Mouse (Mus musculus) lung, postnatal 0 days (tissue): ENCODE measurements around the gene Trappc3. TPM values are rescaled to one million over a fixed set of nuclear protein-coding genes. Genes with fewer than 3 reads are reported as not detected.
A peak's percentile ranks its signal among the peaks of the same experiment; 100 is the strongest.

Experiments
- ATAC-seq: fragments of 200-750 bp; cut with Nextera tagmentation; 2 replicates; pipeline ENCODE4 v1.8.0; 2017; ENCODE audit warnings: moderate library complexity
- DNase-seq: peaks from one replicate; pipeline ENCODE4 v3.0.0-alpha.2; 2016; ENCODE audit warnings: low spot score
- H3K27ac ChIP-seq: fragments of 300-500 bp; sonication (generic); 2 replicates; pipeline ENCODE4 v1.5.1; 2014; ENCODE audit warnings: antibody characterized with exemption, mild to moderate bottlenecking, low read length, mixed read lengths
- H3K27me3 ChIP-seq: fragments of 300-500 bp; sonication (generic); replicated peaks from 2 replicates; pipeline ENCODE4 v1.6.1; 2014; ENCODE audit warnings: low read length, mixed read lengths; ENCODE audit not compliant: insufficient read depth
- H3K36me3 ChIP-seq: fragments of 300-500 bp; sonication (generic); 2 replicates; pipeline ENCODE4 v1.6.1; 2014; ENCODE audit warnings: low read length, mixed read lengths; ENCODE audit not compliant: insufficient read depth
- H3K4me1 ChIP-seq: fragments of 300-500 bp; sonication (generic); 2 replicates; pipeline ENCODE4 v1.6.1; 2014; ENCODE audit warnings: antibody characterized with exemption, low read depth, low read length, mixed read lengths; ENCODE audit not compliant: insufficient read depth
- H3K4me2 ChIP-seq: fragments of 300-500 bp; sonication (generic); replicated peaks from 2 replicates; pipeline ENCODE4 v1.6.1; 2014; ENCODE audit warnings: low read depth, mild to moderate bottlenecking, low read length, moderate library complexity, mixed read lengths
- H3K4me3 ChIP-seq: fragments of 300-500 bp; sonication (generic); 2 replicates; pipeline ENCODE4 v1.5.1; 2014; ENCODE audit warnings: low read depth, low read length
- H3K9ac ChIP-seq: fragments of 300-500 bp; sonication (generic); replicated peaks from 2 replicates; pipeline ENCODE4 v1.6.1; 2014; ENCODE audit warnings: low read depth, mild to moderate bottlenecking
- H3K9me3 ChIP-seq: fragments of 300-500 bp; sonication (generic); 2 replicates; pipeline ENCODE4 v1.6.1; 2016; ENCODE audit warnings: low read length, mixed read lengths
- CTCF ChIP-seq: IDR thresholded peaks from 2 replicates; pipeline ENCODE4 v1.5.1; 2016; ENCODE audit warnings: antibody characterized with exemption, mild to moderate bottlenecking
- EP300 ChIP-seq: IDR thresholded peaks from 2 replicates; pipeline ENCODE4 v1.6.1; 2016; ENCODE audit warnings: antibody characterized with exemption, mild to moderate bottlenecking, control low read depth
- WGBS: fragments of 180-500 bp; shearing (Covaris S2); extraction: QIAGEN DNeasy Blood & Tissue Kit; methylation state at CpG from one replicate; pipeline ENCODE4 v1.1.7; 2014; 5-methylcytosine and 5-hydroxymethylcytosine counted together
- polyA plus RNA-seq: library from polyadenylated mRNA; unstranded; fragments of >200 nt; fragmentation: Nextera tagmentation; extraction: Ambion mirVana; gene quantifications from 2 replicates; pipeline ENCODE4 v1.2.1, GENCODE M21; 2015

Trappc3 gene
- polyA plus RNA-seq, 1 experiment from 2014 or later, result 97.9 TPM

- no peak overlapping the region for H3K4me3 ChIP-seq
- 77% methylated on average over 8 of the region's 8 CpGs for WGBS
- peaks cover 4% of the 10 kb centered on the region; the same call in 1 of the 2 replicates for H3K4me1 ChIP-seq
- DNase-seq, result no peak
- no peak overlapping the region for H3K9ac ChIP-seq
- peaks cover 21% of the 10 kb centered on the region; the same call in 1 of the 2 replicates for H3K27me3 ChIP-seq
- no peak overlapping the region for H3K4me2 ChIP-seq
- ATAC-seq, result no peak
- H3K36me3 ChIP-seq, result no peaks in the 10 kb centered on the region
- no peak overlapping the region for H3K27ac ChIP-seq
- H3K9me3 ChIP-seq, result no peaks in the 10 kb centered on the region
- TF ChIP-seq EP300, result no peak
- TF ChIP-seq CTCF, result no peak
Measured at GRCm38 (mm10) chr4:126283582-126283981, 21.5 kb downstream of the Trappc3 start.

GRCm38 (mm10) chr4:126286492-126286891, 24.4 kb downstream of the Trappc3 start, which contains the start of gene Col8a2:
Gene Col8a2 (plus strand): TSS chr4:126286793.
- H3K4me1 ChIP-seq, result peaks cover 4% of the 10 kb centered on the region; the same call in 1 of the 2 replicates
- no peaks in the 10 kb centered on the region for H3K36me3 ChIP-seq
- TF ChIP-seq EP300, result no peak
- no peak for TF ChIP-seq CTCF
- peaks cover 21% of the 10 kb centered on the region; the same call in 1 of the 2 replicates for H3K27me3 ChIP-seq
- ATAC-seq (peak; percentile 81), DNase-seq (no peak)
- H3K9me3 ChIP-seq, result no peaks in the 10 kb centered on the region
- no peak within 1 kb of the TSS for H3K27ac ChIP-seq
- H3K4me3 ChIP-seq, result peak within 1 kb of the TSS; percentile 38
- no peak within 1 kb of the TSS for H3K9ac ChIP-seq
- peak within 1 kb of the TSS; percentile 78 for H3K4me2 ChIP-seq
- 1% methylated on average over 42 of the region's 42 CpGs for WGBS

- 29% methylated on average over 11 of the region's 11 CpGs for WGBS
- Histone ChIP-seq H3K4me2 (no peak overlapping the region), H3K4me1 (peaks cover 4% of the 10 kb centered on the region; the same call in 1 of the 2 replicates), H3K36me3 (no peaks in the 10 kb centered on the region), H3K4me3 (no peak overlapping the region), H3K9ac (no peak overlapping the region), H3K27ac (no peak overlapping the region), H3K9me3 (no peaks in the 10 kb centered on the region), H3K27me3 (peaks cover 21% of the 10 kb centered on the region; the same call in 1 of the 2 replicates)
- TF ChIP-seq CTCF, result no peak
- TF ChIP-seq EP300, result no peak
- peak; percentile 36; the same call in 1 of the 2 replicates for ATAC-seq
- peak; percentile 18 for DNase-seq
Measured at GRCm38 (mm10) chr4:126287302-126287995, 25.3 kb downstream of the Trappc3 start.

GRCm38 (mm10) chr4:126288085-126288666, 26.1 kb downstream of the Trappc3 start:
- no peak overlapping the region for H3K4me2 ChIP-seq
- peaks cover 4% of the 10 kb centered on the region; the same call in 1 of the 2 replicates for H3K4me1 ChIP-seq
- H3K9me3 ChIP-seq, result no peaks in the 10 kb centered on the region
- TF ChIP-seq CTCF, result no peak
- no peak for TF ChIP-seq EP300
- ATAC-seq (no peak), DNase-seq (no peak)
- H3K9ac ChIP-seq, result no peak overlapping the region
- no peak overlapping the region for H3K27ac ChIP-seq
- WGBS, result 30% methylated on average over 17 of the region's 17 CpGs
- H3K4me3 ChIP-seq, result no peak overlapping the region
- no peaks in the 10 kb centered on the region for H3K36me3 ChIP-seq
- peaks cover 21% of the 10 kb centered on the region; the same call in 1 of the 2 replicates for H3K27me3 ChIP-seq

GRCm38 (mm10) chr4:126290314-126290713, 28.2 kb downstream of the Trappc3 start:
- peaks cover 14% of the 10 kb centered on the region; the same call in 1 of the 2 replicates for H3K27me3 ChIP-seq
- 87% methylated on average over 8 of the region's 8 CpGs for WGBS
- no peak overlapping the region for H3K9ac ChIP-seq

GRCm38 (mm10) chr4:126291196-126291595, 29.1 kb downstream of the Trappc3 start:
- Histone ChIP-seq H3K4me3 (no peak overlapping the region), H3K27ac (no peak overlapping the region), H3K9ac (no peak overlapping the region), H3K4me1 (peaks cover 3% of the 10 kb centered on the region; the same call in 1 of the 2 replicates), H3K36me3 (no peaks in the 10 kb centered on the region), H3K27me3 (peaks cover 8% of the 10 kb centered on the region; the same call in 1 of the 2 replicates), H3K9me3 (no peaks in the 10 kb centered on the region), H3K4me2 (no peak overlapping the region)
- 25% methylated on average over 13 of the region's 13 CpGs for WGBS
- DNase-seq (no peak), ATAC-seq (no peak)
- TF ChIP-seq CTCF (no peak), EP300 (no peak)

More at GRCm38 (mm10) chr4:126290314-126290713, 28.2 kb downstream of the Trappc3 start:
- no peak for TF ChIP-seq CTCF
- TF ChIP-seq EP300, result no peak
- ATAC-seq (no peak), DNase-seq (no peak)
- no peak overlapping the region for H3K4me3 ChIP-seq
- no peak overlapping the region for H3K4me2 ChIP-seq
- H3K9me3 ChIP-seq, result no peaks in the 10 kb centered on the region
- no peaks in the 10 kb centered on the region for H3K36me3 ChIP-seq
- H3K4me1 ChIP-seq, result peaks cover 4% of the 10 kb centered on the region; the same call in 1 of the 2 replicates
- no peak overlapping the region for H3K27ac ChIP-seq
